Mouse (Mus musculus) MEL-GATA-1-ER (cell line): Measurements from ENCODE around the gene Gm37240.
A peak's percentile ranks its signal among the peaks of the same experiment; 100 is the strongest.

Source experiments
- DNase-seq: peaks from one replicate; pipeline ENCODE4 v3.0.0-alpha.2; 2012; ENCODE audit warnings: low read depth; ENCODE audit errors: extremely low read depth

Gene Gm37240

DNA sequence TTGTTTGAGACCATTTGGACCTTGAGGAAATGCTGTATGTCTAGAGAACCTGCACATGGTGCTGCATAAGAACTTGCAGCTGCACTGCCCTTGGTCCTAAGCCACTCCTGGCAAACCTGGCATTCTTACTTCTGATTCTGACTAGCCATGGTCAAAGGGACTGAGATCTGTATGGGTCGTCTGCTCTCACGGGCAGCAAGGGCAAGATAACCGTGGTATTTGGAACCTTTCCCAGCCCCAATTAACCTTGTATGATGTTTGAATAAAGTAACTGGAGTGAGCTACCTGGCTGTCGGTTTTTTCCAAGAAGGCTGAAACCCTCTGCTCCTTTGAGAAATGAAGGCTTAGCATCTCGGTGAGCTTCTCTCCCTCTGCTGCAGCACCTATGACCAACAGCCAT is 8.4 kb downstream of the Gm37240 start:
- no peak for DNase-seq

DNA sequence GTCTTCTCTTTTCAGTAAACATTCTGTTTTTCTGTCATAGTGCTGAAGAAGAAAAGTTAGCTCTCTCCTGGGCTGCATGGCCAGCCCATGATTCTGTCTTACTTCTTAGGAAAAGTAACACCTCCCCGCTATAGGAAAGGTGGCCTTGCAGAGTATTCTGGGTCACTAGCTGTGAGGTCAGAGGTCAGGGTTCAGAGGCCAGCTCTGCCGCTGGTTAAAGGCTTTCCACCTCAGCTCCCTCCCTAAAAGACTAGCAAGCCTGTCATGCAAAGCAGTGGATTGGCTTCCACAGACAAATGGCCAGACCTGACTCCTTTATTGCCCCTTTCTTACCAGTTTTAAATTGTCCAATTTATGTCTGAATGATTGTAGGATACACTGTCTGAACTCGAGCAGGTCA is 23.3 kb downstream of the Gm37240 start:
- no peak for DNase-seq

DNA sequence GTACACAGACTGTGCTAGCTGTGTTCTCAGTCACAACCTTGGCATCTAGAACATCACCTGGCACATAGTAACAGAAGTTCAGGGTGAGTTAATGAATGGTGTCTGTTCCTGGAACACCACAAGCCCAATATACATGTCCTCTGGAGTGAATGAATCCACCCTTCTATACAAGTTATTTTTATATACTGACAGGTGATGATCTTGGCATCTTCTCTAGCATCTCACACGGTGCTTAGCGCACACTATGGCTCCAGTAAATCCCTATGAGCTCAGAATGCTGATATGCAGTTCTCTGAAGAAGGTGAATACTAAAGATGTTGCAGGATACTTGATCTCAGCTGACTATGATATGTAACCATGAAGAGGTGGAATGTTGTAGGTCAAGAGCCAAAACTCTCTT is 24.4 kb downstream of the Gm37240 start:
- DNase-seq, result no peak

DNA sequence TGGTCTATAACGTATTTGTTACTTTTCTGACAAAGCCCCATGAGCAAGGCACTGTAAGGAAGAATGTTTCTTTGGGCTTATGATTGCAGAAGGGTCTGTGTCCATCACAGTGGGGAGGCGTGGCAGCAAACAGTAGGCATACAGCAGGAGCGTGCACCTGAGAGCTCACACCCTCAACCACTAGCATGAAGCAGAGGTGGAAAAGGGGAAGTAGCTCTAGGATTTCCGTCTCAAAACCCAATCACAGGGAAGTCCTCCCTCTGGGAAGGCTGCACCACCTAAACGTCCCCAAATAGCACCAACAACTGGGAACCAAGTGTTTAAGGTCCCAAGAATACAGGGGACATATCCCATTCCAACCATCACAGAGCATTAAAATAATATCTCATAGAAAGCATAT is 26.3 kb downstream of the Gm37240 start:
- DNase-seq, result peak; percentile 56

DNA sequence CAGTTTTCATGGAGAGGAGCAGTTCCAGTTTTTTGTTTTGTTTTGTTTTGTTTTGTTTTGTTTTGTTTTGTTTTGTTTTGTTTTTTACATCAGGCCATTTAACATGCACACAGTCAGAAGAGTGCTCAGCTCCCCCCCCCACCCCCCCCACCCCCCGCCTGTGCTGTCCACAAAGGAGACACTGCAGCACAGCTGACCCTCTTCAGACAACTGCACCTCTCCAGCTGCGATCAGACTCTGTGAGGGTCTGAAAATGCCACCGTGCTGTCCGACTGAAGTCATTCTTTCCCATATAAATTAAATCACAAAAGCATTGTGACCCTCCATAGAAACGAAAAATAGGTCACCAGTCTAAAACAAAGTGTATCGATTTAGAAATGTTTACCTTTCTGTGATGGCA is 28.0 kb downstream of the Gm37240 start:
- DNase-seq, result no peak

DNA sequence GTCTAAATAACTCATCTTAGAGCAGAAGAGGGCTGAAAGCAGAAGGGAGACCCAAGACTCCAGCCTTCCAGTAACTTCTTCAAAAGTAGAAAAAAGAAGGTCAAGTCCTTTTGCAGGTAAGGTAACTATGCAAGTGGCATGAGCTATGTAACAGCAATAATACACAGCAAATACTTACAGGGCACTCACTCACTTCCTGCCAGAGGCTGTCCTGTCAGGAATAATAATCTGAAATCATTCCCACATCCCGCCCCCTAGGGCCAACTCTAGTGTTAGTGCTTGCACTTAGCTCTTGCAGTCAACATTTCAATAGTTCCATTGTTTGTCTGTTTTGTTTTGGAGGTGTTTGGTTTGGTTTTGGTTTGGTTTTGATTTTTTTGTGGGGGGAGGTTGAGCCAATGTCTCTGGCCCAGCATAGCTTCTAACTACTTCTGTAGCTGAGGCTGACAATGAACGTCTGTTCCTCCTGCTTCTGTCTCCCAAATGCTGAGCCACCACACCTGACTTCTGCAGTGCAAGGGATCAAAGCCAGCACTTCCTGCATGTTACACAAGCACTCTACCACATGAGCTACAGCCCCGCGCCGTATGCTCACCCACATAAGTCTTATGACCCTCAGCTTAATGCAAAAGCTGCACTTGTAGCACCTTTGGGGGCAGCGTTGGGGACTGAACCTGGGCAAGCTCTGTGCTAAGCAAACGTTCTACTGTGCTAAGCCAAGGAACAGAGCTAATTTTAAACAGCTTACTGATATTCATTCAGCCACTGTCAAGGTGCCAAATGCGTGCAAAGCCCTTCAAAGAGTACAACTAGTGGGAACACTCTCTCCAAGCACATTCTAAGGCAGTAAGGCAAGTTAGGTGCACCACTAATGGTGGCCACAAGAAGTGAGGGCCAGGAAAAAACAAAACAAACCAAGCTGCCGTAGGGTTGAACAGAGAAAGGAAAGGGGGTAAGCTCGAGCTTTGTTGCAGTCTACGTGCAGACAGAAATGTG is 28.9 kb downstream of the Gm37240 start:
- no peak for DNase-seq

DNA sequence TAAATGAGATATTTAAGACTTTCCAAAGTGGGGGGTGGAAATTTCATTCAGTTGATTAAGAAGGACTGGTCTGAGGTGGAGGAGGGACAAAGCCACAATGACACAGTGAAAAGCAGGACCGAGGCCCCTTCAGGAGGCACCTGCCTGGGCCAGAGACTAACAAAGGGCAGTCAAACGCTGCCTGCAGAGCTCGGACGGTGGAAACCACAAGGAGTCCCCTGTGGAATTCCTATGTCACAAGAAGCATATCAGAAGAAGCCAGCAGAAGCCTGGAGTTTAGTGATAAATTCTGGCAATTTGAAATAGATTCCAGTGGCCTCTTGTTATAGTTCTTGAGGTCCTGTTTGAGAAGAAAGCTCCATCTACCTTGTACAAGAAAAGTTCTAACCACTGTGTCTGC is 30.2 kb downstream of the Gm37240 start:
- DNase-seq, result peak; percentile 13

DNA sequence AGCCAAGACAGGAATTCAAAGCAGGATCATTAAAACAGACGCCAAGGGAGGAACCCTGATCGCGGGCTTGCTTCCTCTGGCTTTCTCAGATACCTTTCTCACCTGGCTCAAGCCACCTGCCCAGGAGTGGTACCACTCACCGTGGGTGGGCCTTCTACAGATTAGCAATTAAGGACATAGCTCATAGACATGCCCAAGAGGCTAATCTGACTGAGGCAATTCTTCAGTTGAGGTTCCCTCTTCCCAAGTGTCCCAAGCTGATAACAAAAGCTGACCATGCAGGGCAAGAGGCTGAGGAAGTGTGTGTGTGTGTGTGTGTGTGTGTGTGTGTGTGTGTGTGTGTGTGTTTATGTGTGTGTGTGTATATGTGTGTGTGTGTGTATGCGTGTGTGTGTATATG is 31.4 kb downstream of the Gm37240 start:
- peak; percentile 39 for DNase-seq

DNA sequence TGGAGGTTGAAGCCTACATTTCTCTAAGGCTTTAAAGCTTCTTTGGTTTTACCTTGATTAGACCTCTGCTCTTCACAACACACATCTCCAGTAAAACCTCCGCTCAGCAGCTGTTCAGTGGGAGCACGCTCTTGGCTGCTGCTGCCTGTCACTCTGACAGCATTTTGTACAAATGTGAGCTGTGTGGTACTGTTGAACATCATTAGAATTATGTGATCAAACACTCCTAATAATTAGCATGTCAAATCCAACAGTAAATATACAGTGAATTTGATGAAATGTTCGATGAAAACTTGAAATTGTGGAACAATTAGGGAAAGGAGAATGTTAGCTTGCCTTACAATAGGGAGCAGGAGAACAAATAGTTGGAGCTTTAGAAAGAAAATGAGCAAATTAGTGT is 32.3 kb downstream of the Gm37240 start:
- no peak for DNase-seq

DNA sequence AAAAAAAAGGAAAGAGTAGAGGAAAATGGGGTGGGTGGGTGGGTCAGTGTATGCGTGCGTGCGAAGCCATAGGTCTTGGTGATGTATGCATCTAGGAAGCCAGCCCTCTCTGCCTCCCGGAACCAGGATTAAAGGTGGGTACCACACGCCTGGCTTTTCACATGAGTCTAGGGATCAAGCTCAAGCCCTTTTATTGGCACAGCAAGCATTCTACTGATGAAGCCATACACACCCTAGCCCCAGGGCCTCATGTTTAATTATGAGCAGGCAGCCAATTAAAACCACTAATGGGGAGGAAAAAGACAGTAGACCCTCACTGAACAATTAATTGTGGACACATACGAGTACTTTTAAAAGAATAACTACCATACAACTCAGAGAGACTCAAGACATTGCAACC is 33.2 kb downstream of the Gm37240 start:
- DNase-seq, result no peak

DNA sequence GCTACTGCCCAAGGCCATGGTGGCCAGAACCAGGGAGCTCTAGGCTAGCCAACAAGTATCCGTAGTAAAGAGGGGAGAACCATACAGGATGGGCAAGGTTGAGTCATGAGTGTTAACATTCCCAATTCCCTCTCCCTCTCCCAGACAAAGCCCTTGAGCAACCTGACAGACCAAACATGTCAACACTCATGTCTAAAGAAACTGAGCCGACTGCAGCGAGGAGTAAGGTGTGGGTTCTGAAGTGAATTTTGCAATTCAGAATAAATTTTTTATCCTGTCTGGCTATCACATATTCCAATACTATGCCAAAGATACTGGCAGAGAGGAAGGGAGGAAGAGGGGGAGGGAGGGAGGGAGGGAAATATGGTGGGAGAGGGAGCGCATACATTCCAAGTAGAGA is 33.6 kb downstream of the Gm37240 start:
- DNase-seq, result no peak

DNA sequence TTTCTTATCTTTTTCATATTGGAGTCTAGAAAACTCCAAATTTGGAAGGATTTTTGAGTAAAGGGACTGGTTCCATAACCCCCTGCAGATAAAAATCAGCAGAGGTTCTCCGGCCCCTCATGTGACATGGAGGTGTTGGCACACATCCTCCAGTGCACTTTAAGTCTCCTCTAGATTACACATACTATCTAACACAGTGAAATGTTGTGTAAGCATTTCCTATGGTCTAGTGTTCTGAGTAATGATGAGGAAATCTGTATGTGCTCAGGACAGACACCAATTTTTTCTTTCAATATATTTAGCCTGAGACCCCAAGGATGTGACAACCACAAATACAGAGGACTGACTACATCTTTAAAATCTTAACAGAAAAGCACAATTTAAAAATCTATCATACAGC is 37.2 kb downstream of the Gm37240 start:
- DNase-seq, result no peak

DNA sequence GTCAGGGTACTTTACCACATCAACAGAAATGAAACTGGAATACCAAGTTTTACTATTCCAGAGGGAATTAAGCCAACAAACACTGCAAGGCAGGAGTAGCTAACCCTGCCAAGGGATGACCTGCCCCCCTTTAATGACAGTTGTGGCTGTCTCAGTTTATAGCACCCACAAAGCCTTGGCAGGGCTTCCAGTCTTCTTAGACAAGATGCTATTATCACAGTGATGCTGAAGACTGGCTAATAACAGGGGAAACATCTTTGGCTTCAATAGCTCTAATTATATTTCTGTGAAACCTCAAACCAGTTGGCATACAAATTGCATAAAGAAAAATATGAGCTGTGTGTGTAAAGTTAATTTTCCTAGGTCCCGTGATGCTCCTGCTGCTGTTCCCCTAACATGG is 41.0 kb downstream of the Gm37240 start:
- no peak for DNase-seq

DNA sequence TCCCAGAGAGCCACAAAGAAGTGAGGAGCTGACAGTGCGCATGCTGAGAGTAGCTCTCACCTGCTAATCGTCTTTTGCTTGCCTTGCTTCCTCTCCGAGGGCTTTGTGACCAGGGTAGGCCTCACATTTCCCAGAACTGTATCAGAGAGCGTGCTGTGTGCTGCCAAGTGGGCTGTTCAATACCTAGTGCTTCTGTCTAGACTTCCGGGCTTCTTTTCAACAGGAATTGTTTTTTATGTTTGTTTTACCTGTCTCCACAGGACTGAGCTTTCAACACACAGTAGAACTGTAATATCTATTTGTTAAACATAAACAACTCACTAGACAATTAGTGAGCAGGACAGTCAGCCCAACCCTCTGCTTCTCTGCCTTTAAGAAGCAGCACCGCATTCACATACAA is 42.0 kb downstream of the Gm37240 start:
- DNase-seq, result no peak

DNA sequence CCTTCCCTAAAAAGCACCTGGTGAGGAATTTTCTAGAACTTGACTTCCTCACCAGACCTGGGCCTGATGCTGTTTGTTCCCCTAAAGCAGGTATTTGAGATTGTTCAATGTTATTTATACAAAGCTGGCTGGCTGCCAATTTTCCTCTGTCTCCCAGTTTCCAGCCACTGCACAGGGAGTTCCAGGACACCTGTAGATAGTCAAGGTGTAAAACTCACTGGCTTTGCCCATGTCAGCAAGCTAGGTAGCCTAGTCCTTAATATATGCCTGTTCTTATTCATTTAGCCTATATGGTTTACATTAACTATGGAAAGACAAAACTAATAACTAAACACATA is 44.5 kb downstream of the Gm37240 start:
- no peak for DNase-seq

DNA sequence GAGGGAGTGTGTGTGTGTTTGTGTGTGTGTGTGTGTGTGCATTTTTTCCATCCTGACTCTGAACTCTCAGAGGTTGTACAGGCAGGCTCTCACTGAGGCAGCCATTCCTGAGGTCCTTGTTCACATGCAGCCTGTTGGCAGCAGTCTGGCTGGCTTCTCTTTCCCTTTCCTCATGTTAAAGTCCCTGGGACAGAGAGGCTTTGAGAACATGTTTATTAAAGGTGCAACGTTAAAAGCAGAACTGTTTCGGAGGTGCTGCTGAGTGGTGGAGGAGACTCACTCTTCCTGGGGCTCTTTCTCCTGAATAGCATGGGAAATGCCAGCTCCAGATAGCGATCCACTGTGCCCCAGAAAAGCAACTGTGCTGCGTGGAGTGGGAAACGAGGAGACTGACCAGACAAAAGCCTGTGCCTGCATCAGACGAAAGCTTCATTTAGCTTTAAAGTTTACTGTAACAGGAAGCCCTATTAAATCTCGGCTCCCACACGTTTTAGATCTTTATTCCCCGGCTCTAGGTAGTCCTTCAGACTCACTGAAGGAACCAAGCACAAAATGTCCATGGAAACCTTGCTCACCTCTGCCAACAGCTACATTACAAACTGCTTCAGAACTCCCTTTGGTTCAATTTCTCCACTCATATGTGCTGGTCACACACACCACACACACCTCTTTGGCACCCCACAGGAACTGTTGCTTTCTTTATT is 45.0 kb downstream of the Gm37240 start:
- no peak for DNase-seq

DNA sequence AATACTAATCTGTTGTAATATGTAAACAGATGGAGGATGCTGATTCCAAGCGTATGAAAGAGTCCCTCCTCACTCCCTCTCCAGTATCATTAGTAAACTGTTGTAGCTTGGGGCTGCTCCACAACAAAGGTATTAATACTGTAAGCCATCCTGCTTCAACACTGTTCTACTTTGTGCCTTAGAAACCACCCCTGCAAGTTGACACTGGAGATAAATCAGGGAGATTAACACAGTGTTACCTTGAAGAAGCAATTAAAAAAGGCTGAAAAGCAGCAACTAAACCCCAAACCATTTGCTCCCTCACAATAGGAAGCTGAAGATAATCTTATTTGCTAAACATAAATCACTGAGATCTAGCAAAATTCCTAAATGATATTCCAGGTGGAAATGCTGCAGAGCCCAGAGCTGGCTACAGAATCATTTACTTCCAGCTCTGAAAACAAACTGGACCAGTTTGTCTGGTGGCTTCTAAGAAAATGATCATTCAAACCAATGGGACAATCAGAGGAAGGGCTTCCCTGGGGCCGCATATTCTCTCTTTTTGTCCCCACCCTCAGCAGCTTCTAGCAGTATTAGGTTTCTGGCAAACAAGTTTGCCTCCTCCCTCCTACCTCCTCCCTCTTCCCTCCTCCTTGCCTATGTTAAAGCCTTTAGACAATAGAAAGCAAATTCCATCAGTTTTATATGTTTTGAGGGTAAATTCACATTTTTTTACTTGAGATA is 45.7 kb downstream of the Gm37240 start:
- DNase-seq, result no peak

DNA sequence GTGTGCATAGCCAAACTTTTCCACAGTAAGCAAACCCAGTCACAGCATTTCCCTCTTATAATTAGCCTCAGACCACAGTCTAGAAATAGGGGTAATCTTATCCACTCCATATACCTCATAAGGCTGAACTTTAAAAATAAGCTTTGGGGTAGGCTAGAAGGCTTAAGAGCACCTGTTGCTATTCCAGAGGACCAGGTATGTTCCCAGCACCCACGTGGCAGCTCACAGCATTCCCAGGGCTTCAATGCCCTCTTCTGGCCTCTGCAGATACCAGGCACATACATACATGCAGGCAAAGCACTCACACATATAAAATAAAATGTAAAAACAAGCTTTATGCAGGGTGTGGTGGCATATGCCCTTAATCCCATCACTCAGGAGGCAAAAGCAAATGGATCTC is 53.7 kb downstream of the Gm37240 start:
- DNase-seq, result no peak

DNA sequence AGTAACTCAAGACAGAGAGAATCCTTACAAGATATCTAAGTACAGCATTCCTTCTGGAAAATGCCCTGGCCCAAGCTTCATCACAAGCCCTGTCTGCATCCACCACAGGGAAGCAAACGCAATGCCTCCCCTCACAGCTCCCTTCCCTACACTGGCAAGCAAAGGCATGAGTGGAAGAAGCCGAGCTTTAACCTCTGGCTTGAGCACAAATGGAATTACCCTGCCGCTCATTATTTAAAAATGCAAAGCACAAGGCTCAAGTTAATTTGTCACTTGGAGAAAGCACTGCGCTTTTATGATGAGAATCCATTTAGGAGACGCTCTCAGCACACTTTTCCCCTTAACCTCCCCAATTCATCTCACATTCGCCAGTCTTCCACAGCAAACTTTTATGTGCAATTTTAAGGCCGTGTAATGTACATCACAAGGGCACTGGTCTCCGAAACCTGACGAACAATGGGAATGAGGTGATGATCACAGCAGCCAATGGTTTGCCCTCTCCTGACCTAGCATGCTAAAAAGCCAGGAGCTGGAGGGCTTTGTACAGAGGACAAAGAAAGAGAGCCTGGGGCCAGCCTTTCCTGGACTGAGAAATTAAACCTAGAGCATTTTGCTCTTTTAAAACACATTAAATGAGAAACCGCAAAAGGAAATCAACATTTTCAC is 54.7 kb downstream of the Gm37240 start:
- no peak for DNase-seq

DNA sequence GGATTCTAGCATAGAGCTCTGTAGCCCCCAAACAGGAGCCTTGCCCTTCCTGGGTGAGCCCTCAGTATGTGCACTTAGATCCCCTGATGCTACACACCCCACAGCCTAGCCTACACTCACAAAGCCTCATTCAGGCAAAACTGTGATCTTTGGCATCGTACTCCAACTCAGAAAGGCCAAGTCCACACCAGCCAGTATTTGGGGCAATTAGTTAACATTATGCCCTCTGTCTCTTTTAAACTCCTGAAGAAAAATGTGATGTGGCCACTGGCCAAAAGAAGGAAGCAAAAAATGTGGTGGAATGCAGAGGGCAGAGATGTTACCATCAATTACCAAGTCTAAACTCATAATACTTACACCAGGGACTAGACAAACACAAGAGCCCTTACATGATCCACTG is 55.5 kb downstream of the Gm37240 start:
- no peak for DNase-seq

DNA sequence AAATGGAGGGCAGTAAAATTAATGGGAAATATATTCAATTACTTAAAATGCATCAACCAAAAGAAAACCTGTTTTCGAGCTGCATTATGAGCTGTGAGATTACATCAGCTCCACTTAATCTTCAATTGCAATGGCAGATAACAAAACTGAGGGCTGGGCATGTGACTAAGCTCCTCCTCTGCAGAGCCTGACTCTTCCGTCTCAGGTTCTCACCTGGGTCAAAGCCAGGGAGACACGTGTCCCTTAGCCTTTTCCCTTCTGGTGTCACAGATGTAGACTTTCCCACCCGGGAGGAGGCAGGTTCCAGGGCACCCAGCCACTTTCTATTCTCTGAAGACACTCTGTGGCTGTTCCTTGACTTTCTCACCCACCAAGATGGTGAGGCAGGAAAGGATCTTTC is 58.3 kb downstream of the Gm37240 start:
- DNase-seq, result no peak

DNA sequence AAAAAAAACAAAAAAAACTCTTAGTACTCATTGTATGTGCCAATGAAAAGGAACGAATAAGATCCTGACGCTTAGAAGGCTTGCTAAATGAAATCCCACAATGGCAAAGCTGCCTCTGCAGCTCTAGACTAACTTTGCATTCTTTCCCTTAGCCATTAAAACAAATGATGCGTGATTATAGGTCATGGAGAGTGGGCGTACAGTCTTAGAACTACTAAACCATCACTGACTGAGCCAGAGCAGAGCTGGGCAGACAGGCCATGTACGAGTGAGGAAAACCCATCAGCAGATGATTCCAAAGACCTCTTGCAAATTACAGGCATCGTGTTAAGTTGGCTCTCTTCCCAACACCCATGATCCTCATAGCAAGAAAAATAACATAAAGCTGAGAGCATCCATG is 59.5 kb downstream of the Gm37240 start:
- no peak for DNase-seq
